In genomic region chr1:42774971-42775892, GRCm38 (mm10) we compare ENCODE assay signal across 17 mouse cellular contexts.
DNase-seq lines count a peak whose midpoint lies in the region; ATAC-seq and TF ChIP-seq lines count a peak whose summit lies in the region.
"Had no signal": no experiment of that assay in that cellular context is flagged by ENCODE, and none has a peak within 500 bp of the region (broad histone marks: within the 10 kb centered on the region; RNA-seq: fewer than 3 reads in every experiment).

No protein-coding gene starts in this region.

- no peak overlapping the region for H3K4me3 ChIP-seq in forebrain, embryonic 16.5 days (replicated peaks; ENCODE audit: low read length)
- H3K4me3 ChIP-seq in kidney, adult 2 months (ENCODE audit: insufficient read depth, low read depth, low read length): no peak overlapping the region
- H3K4me3 ChIP-seq: erythroblast, embryonic 14.5 days; heart, embryonic 15.5 days; hindbrain, embryonic 10.5 days; midbrain, embryonic 13.5 days had no signal

- peak; percentile 84 for ATAC-seq in forebrain, embryonic 16.5 days
- ATAC-seq: midbrain, embryonic 13.5 days had no signal

- no peak overlapping the region for H3K27ac ChIP-seq in forebrain, embryonic 16.5 days (ENCODE audit: low read length)
- peak overlapping the region; percentile 92 for H3K27ac ChIP-seq in kidney, adult 2 months (ENCODE audit: insufficient read depth, low read depth, low read length)
- H3K27ac ChIP-seq: heart, embryonic 15.5 days; hindbrain, embryonic 10.5 days; macrophage; midbrain, embryonic 13.5 days had no signal

- no peak for TF ChIP-seq CTCF in kidney, adult 2 months (conservative IDR thresholded peaks at IDR 0.05; ENCODE audit: insufficient read depth, insufficient read length, low read depth, low read length)

- H3K9ac ChIP-seq in forebrain, embryonic 16.5 days (replicated peaks; ENCODE audit: low read depth, low read length): no peak overlapping the region
- H3K9ac ChIP-seq: heart, embryonic 15.5 days; lung, embryonic 14.5 days; midbrain, embryonic 13.5 days had no signal

- H3K9me3 ChIP-seq in forebrain, embryonic 16.5 days (ENCODE audit: control insufficient read depth, low read length): no peaks in the 10 kb centered on the region
- H3K9me3 ChIP-seq: heart, embryonic 15.5 days; hindbrain, embryonic 10.5 days; midbrain, embryonic 13.5 days had no signal

- peaks cover 2% of the 10 kb centered on the region; the same call in 1 of the 2 replicates for H3K4me1 ChIP-seq in forebrain, embryonic 16.5 days (replicated peaks; ENCODE audit: control insufficient read depth, insufficient read depth, low read length)
- peaks cover 17% of the 10 kb centered on the region for H3K4me1 ChIP-seq in kidney, adult 2 months (ENCODE audit: control insufficient read depth, insufficient read depth, low read length)
- H3K4me1 ChIP-seq: heart, embryonic 15.5 days had no signal

- DNase-seq in layer of hippocampus, postnatal 14 days (ENCODE audit: low spot score in 2 of 2): peak; percentile 16 to 53
- DNase-seq in layer of hippocampus, adult 9-11 months: no peak
- DNase-seq in kidney, adult 2 months: peak; percentile 85
- peak; percentile 70 for DNase-seq in kidney, postnatal 14 days
- no peak for DNase-seq in gastrocnemius, postnatal 14 days
- no peak for DNase-seq in c-Kit-positive CD71-positive TER-119-positive erythroid progenitor cells, embryonic 14.5 days (ENCODE audit: low spot score)
- DNase-seq: cerebellum, postnatal 14 days; heart, adult 18-20 months; liver; lung, embryonic 14.5 days; thymus, postnatal 4 days had no signal

- no peak for TF ChIP-seq POLR2A in kidney, adult 2 months (IDR thresholded peaks at IDR 0.05; ENCODE audit: low read depth, low read length)

- WGBS in forebrain, embryonic 16.5 days: 61% methylated on average over 7 of the region's 7 CpGs
- WGBS in kidney, adult 2 months: 35% methylated on average over 7 of the region's 7 CpGs

- intact Hi-C loops in gastrocnemius, postnatal 14 days (cut with DNase I; ENCODE audit: low total_unique reads): no loop called here

- H3K27me3 ChIP-seq in forebrain, embryonic 16.5 days (replicated peaks; ENCODE audit: control insufficient read depth, insufficient read depth, low read length): no peaks in the 10 kb centered on the region
- no peaks in the 10 kb centered on the region for H3K27me3 ChIP-seq in kidney, adult 2 months (replicated peaks; ENCODE audit: control insufficient read depth, insufficient read depth, low read length)
- H3K27me3 ChIP-seq: midbrain, embryonic 13.5 days had no signal

- H3K4me2 ChIP-seq in forebrain, embryonic 16.5 days (ENCODE audit: low read length): no peak overlapping the region
- H3K4me2 ChIP-seq: heart, embryonic 15.5 days; lung, embryonic 14.5 days; midbrain, embryonic 13.5 days had no signal

- H3K36me3 ChIP-seq in forebrain, embryonic 16.5 days (ENCODE audit: control insufficient read depth, insufficient read depth): no peaks in the 10 kb centered on the region
- no peaks in the 10 kb centered on the region for H3K36me3 ChIP-seq in kidney, adult 2 months (ENCODE audit: control insufficient read depth, insufficient read depth, low read length)
- H3K36me3 ChIP-seq: heart, embryonic 15.5 days; hindbrain, embryonic 10.5 days; midbrain, embryonic 13.5 days had no signal

Comparison
In these comparisons a context has a peak if more than half of its experiments do, and no peak if none do; other contexts are left out.
1. DNase-seq: peak in layer of hippocampus, postnatal 14 days (2 of 2), kidney, adult 2 months (single experiment) and kidney, postnatal 14 days (single experiment); none in layer of hippocampus, adult 9-11 months (single experiment), gastrocnemius, postnatal 14 days (single experiment) and c-Kit-positive CD71-positive TER-119-positive erythroid progenitor cells, embryonic 14.5 days (single experiment).